In the genomic region with DNA sequence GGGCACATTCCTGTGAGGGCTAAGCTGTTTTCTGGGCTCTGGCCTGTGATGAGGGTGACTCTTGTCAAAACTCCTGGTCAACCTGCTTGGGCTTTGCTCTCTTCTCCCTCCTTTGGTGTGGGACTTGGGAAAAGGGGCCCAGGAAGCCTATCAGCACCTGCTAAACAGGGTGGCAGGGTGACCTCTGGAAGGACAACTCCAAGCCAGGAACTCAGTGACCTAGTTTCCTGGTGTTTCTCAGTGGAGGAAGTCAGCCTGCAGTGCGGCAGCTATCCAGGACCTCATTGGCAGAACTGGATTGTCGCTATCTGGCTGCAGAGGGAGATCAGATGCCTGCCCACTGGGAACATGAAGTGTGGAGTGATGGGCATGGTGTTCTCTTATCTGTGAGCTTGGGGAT, we compare ENCODE assay signal across 13 mouse cellular contexts. TPM values are rescaled to one million over a fixed set of nuclear protein-coding genes. Genes with fewer than 3 reads are reported as not detected.
DNase-seq lines count a peak whose midpoint lies in the region; ATAC-seq lines count a peak whose summit lies in the region.
"Had no signal": no experiment of that assay in that cellular context is flagged by ENCODE, and none has a peak within 500 bp of the region (broad histone marks: within the 10 kb centered on the region; RNA-seq: fewer than 3 reads in every experiment).

No protein-coding gene starts in this region.

- no peak for ATAC-seq in midbrain, embryonic 16.5 days
- no peak for ATAC-seq in heart, embryonic 12.5 days (ENCODE audit: insufficient number of reproducible peaks, low FRiP score)
- no peak for ATAC-seq in midbrain, embryonic 14.5 days (ENCODE audit: low FRiP score, low TSS enrichment)
- no peak for ATAC-seq in megakaryocyte progenitor cell, adult 5-6 weeks (replicated peaks; ENCODE audit: poor library complexity)
- ATAC-seq in inflammation-experienced regulatory T-cells, adult 6 months = no peak

- H3K9me3 ChIP-seq in midbrain, embryonic 10.5 days (replicated peaks) = no peaks in the 10 kb centered on the region
- H3K9me3 ChIP-seq in midbrain, embryonic 16.5 days (replicated peaks; ENCODE audit: control insufficient read depth, low read length, poor library complexity, severe bottlenecking) = no peaks in the 10 kb centered on the region
- H3K9me3 ChIP-seq in heart, embryonic 12.5 days (replicated peaks) = no peaks in the 10 kb centered on the region
- H3K9me3 ChIP-seq in midbrain, embryonic 14.5 days (ENCODE audit: control insufficient read depth, low read length) = no peaks in the 10 kb centered on the region
- H3K9me3 ChIP-seq: liver, embryonic 13.5 days had no signal

- peak overlapping the region; percentile 6; the same call in 1 of the 2 replicates for H3K27ac ChIP-seq in midbrain, embryonic 10.5 days (replicated peaks)
- H3K27ac ChIP-seq in midbrain, embryonic 16.5 days (ENCODE audit: low read length) = no peak overlapping the region
- no peak overlapping the region for H3K27ac ChIP-seq in heart, embryonic 12.5 days (ENCODE audit: poor library complexity, severe bottlenecking)
- no peak overlapping the region for H3K27ac ChIP-seq in midbrain, embryonic 14.5 days (replicated peaks; ENCODE audit: low read depth, low read length)
- H3K27ac ChIP-seq: liver, embryonic 13.5 days had no signal

- peaks cover 23% of the 10 kb centered on the region for H3K4me1 ChIP-seq in midbrain, embryonic 10.5 days
- peaks cover 15% of the 10 kb centered on the region for H3K4me1 ChIP-seq in midbrain, embryonic 16.5 days (ENCODE audit: control insufficient read depth, insufficient read depth, low read length)
- H3K4me1 ChIP-seq in heart, embryonic 12.5 days (replicated peaks) = peaks cover 17% of the 10 kb centered on the region
- peaks cover 14% of the 10 kb centered on the region; the same call in 1 of the 2 replicates for H3K4me1 ChIP-seq in midbrain, embryonic 14.5 days (ENCODE audit: control insufficient read depth, insufficient read depth, low read length)
- H3K4me1 ChIP-seq: liver, embryonic 13.5 days had no signal

- no peak overlapping the region for H3K4me2 ChIP-seq in midbrain, embryonic 16.5 days (ENCODE audit: low read length)
- H3K4me2 ChIP-seq in heart, embryonic 12.5 days = peak overlapping the region; percentile 43
- peak overlapping the region; percentile 33 for H3K4me2 ChIP-seq in midbrain, embryonic 14.5 days (ENCODE audit: low read length)
- H3K4me2 ChIP-seq: liver, embryonic 13.5 days had no signal

- WGBS in midbrain, embryonic 10.5 days = 54% methylated on average over 2 of the region's 2 CpGs
- WGBS in midbrain, embryonic 16.5 days = 28% methylated on average over 2 of the region's 2 CpGs
- 3% methylated on average over 2 of the region's 2 CpGs for WGBS in heart, embryonic 12.5 days
- WGBS in midbrain, embryonic 14.5 days = 29% methylated on average over 2 of the region's 2 CpGs

- H3K36me3 ChIP-seq in midbrain, embryonic 10.5 days = no peaks in the 10 kb centered on the region
- H3K36me3 ChIP-seq in midbrain, embryonic 16.5 days (ENCODE audit: control insufficient read depth, insufficient read depth, low read length) = no peaks in the 10 kb centered on the region
- no peaks in the 10 kb centered on the region for H3K36me3 ChIP-seq in heart, embryonic 12.5 days
- no peaks in the 10 kb centered on the region for H3K36me3 ChIP-seq in midbrain, embryonic 14.5 days (ENCODE audit: control insufficient read depth, insufficient read depth, low read length)
- H3K36me3 ChIP-seq: liver, embryonic 13.5 days had no signal

- no peak overlapping the region for H3K4me3 ChIP-seq in midbrain, embryonic 10.5 days
- H3K4me3 ChIP-seq in midbrain, embryonic 16.5 days (ENCODE audit: low read depth, low read length) = no peak overlapping the region
- H3K4me3 ChIP-seq in heart, embryonic 12.5 days = no peak overlapping the region
- no peak overlapping the region for H3K4me3 ChIP-seq in midbrain, embryonic 14.5 days (replicated peaks; ENCODE audit: low read depth, low read length)
- H3K4me3 ChIP-seq: erythroblast, embryonic 14.5 days; liver, embryonic 13.5 days had no signal

- H3K27me3 ChIP-seq in midbrain, embryonic 10.5 days (ENCODE audit: low read depth, poor library complexity, severe bottlenecking) = peaks cover 35% of the 10 kb centered on the region
- 0 out of 2 replicates have a peak, but pooled peaks cover 1% of the 10 kb centered on the region for H3K27me3 ChIP-seq in midbrain, embryonic 16.5 days (ENCODE audit: control insufficient read depth, insufficient read depth, low read depth, low read length)
- H3K27me3 ChIP-seq in heart, embryonic 12.5 days (replicated peaks) = peaks cover 52% of the 10 kb centered on the region
- H3K27me3 ChIP-seq in midbrain, embryonic 14.5 days (ENCODE audit: control insufficient read depth, insufficient read depth, low read length) = no peaks in the 10 kb centered on the region

- no peak overlapping the region for H3K9ac ChIP-seq in midbrain, embryonic 16.5 days (ENCODE audit: low read depth, low read length)
- no peak overlapping the region for H3K9ac ChIP-seq in heart, embryonic 12.5 days
- H3K9ac ChIP-seq in midbrain, embryonic 14.5 days (replicated peaks; ENCODE audit: low read length) = no peak overlapping the region
- H3K9ac ChIP-seq: liver, embryonic 13.5 days had no signal

- DNase-seq in midbrain, embryonic 10.5 days (ENCODE audit: low spot score) = no peak
- DNase-seq in cerebellum, postnatal 36 days = peak; percentile 51 to 61
- no peak for DNase-seq in midbrain, embryonic 14.5 days
- DNase-seq in left cerebral cortex, adult 8-10 months (ENCODE audit: low spot score in 2 of 2) = no peak
- DNase-seq: liver, embryonic 13.5 days; thymus, postnatal 36 days had no signal

RNA-seq across cellular contexts. Expression of gene Bhlhe23, which starts 11.7 kb away (rescaled TPM):
- polyA plus RNA-seq in midbrain, embryonic 10.5 days (2016; fragmentation: Nextera tagmentation; extraction: Ambion mirVana) = 10.8 and 12.0 TPM in 2 replicates
- 10.1 and 10.4 TPM in 2 replicates for polyA plus RNA-seq in midbrain, embryonic 16.5 days (2015; fragmentation: Nextera tagmentation; extraction: Ambion mirVana)
- polyA plus RNA-seq in heart, embryonic 12.5 days (2016; fragmentation: Nextera tagmentation; extraction: Ambion mirVana) = not detected in 2 replicates
- 20.1 and 21.3 TPM in 2 replicates for polyA plus RNA-seq in midbrain, embryonic 14.5 days (2014; fragmentation: Nextera tagmentation; extraction: Ambion mirVana)
- total RNA-seq in megakaryocyte progenitor cell, adult 5-6 weeks (2015) = not detected in 2 replicates
- total RNA-seq in megakaryocyte progenitor cell, adult 5-6 weeks (2017) = not detected in 2 replicates
- polyA plus RNA-seq in inflammation-experienced regulatory T-cells, adult 6 months (2017; shearing (Covaris generic)) = not detected
- total RNA-seq in left cerebral cortex, adult 8-10 months (2022) = not detected
- polyA plus RNA-seq: erythroblast, embryonic 14.5 days; gonadal fat pad, adult 2 months; kidney, embryonic 16.5 days; liver, embryonic 13.5 days had no signal

Comparison
In these comparisons a context has a peak if more than half of its experiments do, and no peak if none do; other contexts are left out.
1. DNase-seq: peak in cerebellum, postnatal 36 days (2 of 2); none in midbrain, embryonic 10.5 days (single experiment), midbrain, embryonic 14.5 days (single experiment) and left cerebral cortex, adult 8-10 months (0 of 2).
2. RNA of gene Bhlhe23, which starts 11.7 kb away (polyA plus RNA-seq): 20.1 to 21.3 TPM in midbrain, embryonic 14.5 days, 10.8 to 12.0 TPM in midbrain, embryonic 10.5 days and 10.1 to 10.4 TPM in midbrain, embryonic 16.5 days; not detected in heart, embryonic 12.5 days and not detected in inflammation-experienced regulatory T-cells, adult 6 months; every median in the first group is over 10 times any median in the second.